Mouse (Mus musculus) midbrain, embryonic 11.5 days (tissue): ENCODE results near the gene Lrrc49. TPM values are rescaled to one million over a fixed set of nuclear protein-coding genes. Genes with fewer than 3 reads are reported as not detected.
A peak's percentile ranks its signal among the peaks of the same experiment; 100 is the strongest.

Source experiments
- ATAC-seq: fragments of 200-750 bp; cut with Nextera tagmentation; 2 replicates; pipeline ENCODE4 v1.8.0; 2017; ENCODE audit warnings: moderate TSS enrichment, moderate library complexity; ENCODE audit not compliant: low FRiP score
- DNase-seq: peaks from one replicate; pipeline ENCODE4 v3.0.0; 2015; ENCODE audit warnings: low spot score; ENCODE audit errors: missing footprints
- H3K27ac ChIP-seq: fragments of 300-500 bp; sonication (generic); 2 replicates; pipeline ENCODE4 v1.5.1; 2014; ENCODE audit warnings: low read depth, low read length
- H3K27me3 ChIP-seq: fragments of 300-500 bp; sonication (generic); 2 replicates; pipeline ENCODE4 v1.6.1; 2014; ENCODE audit warnings: mild to moderate bottlenecking, low read length, moderate library complexity, mixed read lengths; ENCODE audit not compliant: control insufficient read depth, insufficient read depth
- H3K36me3 ChIP-seq: fragments of 300-500 bp; sonication (generic); 2 replicates; pipeline ENCODE4 v1.6.1; 2014; ENCODE audit warnings: mild to moderate bottlenecking, low read length, moderate library complexity, mixed read lengths; ENCODE audit not compliant: control insufficient read depth, insufficient read depth
- H3K4me1 ChIP-seq: fragments of 300-500 bp; sonication (generic); 2 replicates; pipeline ENCODE4 v1.6.1; 2014; ENCODE audit warnings: low read length; ENCODE audit not compliant: control insufficient read depth, insufficient read depth
- H3K4me2 ChIP-seq: fragments of 300-500 bp; sonication (generic); 2 replicates; pipeline ENCODE4 v1.6.1; 2014; ENCODE audit warnings: mild to moderate bottlenecking, moderate library complexity
- H3K4me3 ChIP-seq: fragments of 300-500 bp; sonication (generic); 2 replicates; pipeline ENCODE4 v1.5.1; 2014; ENCODE audit warnings: low read depth, low read length
- H3K9ac ChIP-seq: fragments of 300-500 bp; sonication (generic); 2 replicates; pipeline ENCODE4 v1.6.1; 2014; ENCODE audit warnings: low read length
- H3K9me3 ChIP-seq: fragments of 300-500 bp; sonication (generic); 2 replicates; pipeline ENCODE4 v1.6.1; 2016; ENCODE audit warnings: low read length; ENCODE audit not compliant: control insufficient read depth
- WGBS: fragments of 180-500 bp; shearing (Covaris S2); extraction: QIAGEN DNeasy Blood & Tissue Kit; methylation state at CpG from one replicate; pipeline ENCODE4 v1.1.7; 2014; 5-methylcytosine and 5-hydroxymethylcytosine counted together
- polyA plus RNA-seq: library from polyadenylated mRNA; unstranded; fragments of >200 nt; fragmentation: Nextera tagmentation; extraction: Ambion mirVana; gene quantifications from 2 replicates; pipeline ENCODE4 v1.2.1, GENCODE M21; 2014

Lrrc49 gene
- polyA plus RNA-seq, 1 experiment from 2014 or later: 51.6 TPM

GRCm38 (mm10) chr9:60687415-60687814 lies 543 bp downstream of the Lrrc49 start:
- peak; percentile 71 for ATAC-seq
- Histone ChIP-seq H3K4me3 (peak overlapping the region; percentile 47), H3K4me2 (peak overlapping the region; percentile 64), H3K9me3 (no peaks in the 10 kb centered on the region), H3K27me3 (no peaks in the 10 kb centered on the region), H3K36me3 (no peaks in the 10 kb centered on the region), H3K9ac (peak overlapping the region; percentile 55), H3K4me1 (peaks cover 5% of the 10 kb centered on the region; the same call in 1 of the 2 replicates), H3K27ac (peak overlapping the region; percentile 98)
- WGBS: 1% methylated on average over 7 of the region's 7 CpGs
- no peak for DNase-seq

- H3K4me2 ChIP-seq: no peak overlapping the region
- no peak for ATAC-seq
- H3K4me1 ChIP-seq: peaks cover 2% of the 10 kb centered on the region; the same call in 1 of the 2 replicates
- H3K9ac ChIP-seq: no peak overlapping the region
- peaks cover 7% of the 10 kb centered on the region for H3K36me3 ChIP-seq
- no peaks in the 10 kb centered on the region for H3K9me3 ChIP-seq
- H3K27ac ChIP-seq: no peak overlapping the region
- no peaks in the 10 kb centered on the region for H3K27me3 ChIP-seq
- 95% methylated on average over 4 of the region's 4 CpGs for WGBS
- no peak overlapping the region for H3K4me3 ChIP-seq
- no peak for DNase-seq
These were observed 5.2 kb downstream of the Lrrc49 start for GRCm38 (mm10) chr9:60682753-60683152.

- H3K27ac ChIP-seq: no peak overlapping the region
- WGBS: 81% methylated on average over 3 of the region's 3 CpGs
- no peaks in the 10 kb centered on the region for H3K9me3 ChIP-seq
- H3K4me3 ChIP-seq: no peak overlapping the region
- H3K4me1 ChIP-seq: no peaks in the 10 kb centered on the region; the same call in 1 of the 2 replicates
- ATAC-seq (no peak), DNase-seq (no peak)
- no peak overlapping the region for H3K4me2 ChIP-seq
- H3K27me3 ChIP-seq: no peaks in the 10 kb centered on the region
- H3K9ac ChIP-seq: no peak overlapping the region
- H3K36me3 ChIP-seq: peaks cover 9% of the 10 kb centered on the region
These were observed 7.0 kb downstream of the Lrrc49 start for GRCm38 (mm10) chr9:60681005-60681404.

GRCm38 (mm10) chr9:60678913-60679312 lies 9.0 kb downstream of the Lrrc49 start:
- H3K27ac ChIP-seq: no peak overlapping the region
- ATAC-seq (no peak), DNase-seq (no peak)

GRCm38 (mm10) chr9:60676429-60676828 lies 11.5 kb downstream of the Lrrc49 start:
- Histone ChIP-seq H3K36me3 (peaks cover 5% of the 10 kb centered on the region; the same call in 1 of the 2 replicates), H3K4me2 (no peak overlapping the region)
- WGBS: 90% methylated on average over 4 of the region's 4 CpGs

More at GRCm38 (mm10) chr9:60678913-60679312, 9.0 kb downstream of the Lrrc49 start:
- no peak overlapping the region for H3K4me2 ChIP-seq
- 84% methylated on average over 5 of the region's 5 CpGs for WGBS
- H3K36me3 ChIP-seq: peaks cover 9% of the 10 kb centered on the region
- H3K9ac ChIP-seq: no peak overlapping the region
- no peak overlapping the region for H3K4me3 ChIP-seq
- no peaks in the 10 kb centered on the region for H3K4me1 ChIP-seq
- no peaks in the 10 kb centered on the region for H3K27me3 ChIP-seq
- H3K9me3 ChIP-seq: no peaks in the 10 kb centered on the region

GRCm38 (mm10) chr9:60674780-60675179 lies 13.2 kb downstream of the Lrrc49 start:
- H3K36me3 ChIP-seq: peaks cover 5% of the 10 kb centered on the region; the same call in 1 of the 2 replicates
- no peak for ATAC-seq
- H3K9me3 ChIP-seq: no peaks in the 10 kb centered on the region
- no peak overlapping the region for H3K4me2 ChIP-seq
- H3K27ac ChIP-seq: no peak overlapping the region
- no peak overlapping the region for H3K4me3 ChIP-seq
- DNase-seq: no peak
- H3K4me1 ChIP-seq: no peaks in the 10 kb centered on the region
- H3K27me3 ChIP-seq: no peaks in the 10 kb centered on the region
- H3K9ac ChIP-seq: no peak overlapping the region

More at GRCm38 (mm10) chr9:60676429-60676828, 11.5 kb downstream of the Lrrc49 start:
- no peak overlapping the region for H3K4me3 ChIP-seq
- H3K27ac ChIP-seq: no peak overlapping the region
- no peak for ATAC-seq
- no peaks in the 10 kb centered on the region for H3K4me1 ChIP-seq
- H3K9me3 ChIP-seq: no peaks in the 10 kb centered on the region
- no peaks in the 10 kb centered on the region for H3K27me3 ChIP-seq
- H3K9ac ChIP-seq: no peak overlapping the region
- no peak for DNase-seq

- 0 out of 2 replicates have a peak, but pooled peaks cover 4% of the 10 kb centered on the region for H3K36me3 ChIP-seq
- ATAC-seq (no peak), DNase-seq (no peak)
- H3K9me3 ChIP-seq: no peaks in the 10 kb centered on the region
- no peak overlapping the region for H3K4me3 ChIP-seq
- H3K4me1 ChIP-seq: no peaks in the 10 kb centered on the region
- H3K4me2 ChIP-seq: no peak overlapping the region
- H3K27ac ChIP-seq: no peak overlapping the region
- 94% methylated on average over 6 of the region's 6 CpGs for WGBS
- H3K27me3 ChIP-seq: no peaks in the 10 kb centered on the region
- H3K9ac ChIP-seq: no peak overlapping the region
These were observed 15.4 kb downstream of the Lrrc49 start for GRCm38 (mm10) chr9:60672568-60672967.

GRCm38 (mm10) chr9:60668886-60669285 lies 19.1 kb downstream of the Lrrc49 start:
- Histone ChIP-seq H3K4me3 (no peak overlapping the region), H3K27ac (no peak overlapping the region), H3K9ac (no peak overlapping the region), H3K27me3 (no peaks in the 10 kb centered on the region), H3K9me3 (no peaks in the 10 kb centered on the region), H3K36me3 (0 out of 2 replicates have a peak, but pooled peaks cover 8% of the 10 kb centered on the region), H3K4me2 (no peak overlapping the region), H3K4me1 (no peaks in the 10 kb centered on the region)
- ATAC-seq (no peak), DNase-seq (no peak)
- 85% methylated on average over 6 of the region's 6 CpGs for WGBS

- ATAC-seq: no peak
- no peak overlapping the region for H3K4me3 ChIP-seq
- no peak overlapping the region for H3K27ac ChIP-seq
- H3K36me3 ChIP-seq: 0 out of 2 replicates have a peak, but pooled peaks cover 8% of the 10 kb centered on the region
- no peak overlapping the region for H3K4me2 ChIP-seq
- no peaks in the 10 kb centered on the region for H3K9me3 ChIP-seq
- H3K9ac ChIP-seq: no peak overlapping the region
- no peaks in the 10 kb centered on the region for H3K4me1 ChIP-seq
- WGBS: 97% methylated on average over 3 of the region's 3 CpGs
- peak; percentile 62 for DNase-seq
- H3K27me3 ChIP-seq: no peaks in the 10 kb centered on the region
These were observed 22.4 kb downstream of the Lrrc49 start for GRCm38 (mm10) chr9:60665535-60665934.
